Mouse (Mus musculus) liver, adult 2 months (tissue): ENCODE data around the gene Ptprd. TPM values are rescaled to one million over a fixed set of nuclear protein-coding genes. Genes with fewer than 3 reads are reported as not detected.

Experiments
- DNase-seq: peaks from one replicate; pipeline ENCODE4 v3.0.0-alpha.2; 2011; ENCODE audit warnings: low read depth, low spot score; ENCODE audit errors: extremely low read depth
- H3K27ac ChIP-seq: fragments of 200-500 bp; replicated peaks from 2 replicates; pipeline ENCODE4 v1.5.1; 2012; ENCODE audit warnings: low read depth, mild to moderate bottlenecking, control low read depth, inconsistent platforms, low read length; ENCODE audit not compliant: insufficient read depth
- H3K27me3 ChIP-seq: fragments of 200-500 bp; 2 replicates; pipeline ENCODE4 v1.6.1; 2012; ENCODE audit warnings: mild to moderate bottlenecking, moderate library complexity, low read length, inconsistent platforms; ENCODE audit not compliant: control insufficient read depth, insufficient read depth
- H3K36me3 ChIP-seq: fragments of 200-500 bp; 2 replicates; pipeline ENCODE4 v1.6.1; 2012; ENCODE audit warnings: low read length, inconsistent platforms; ENCODE audit not compliant: control insufficient read depth, insufficient read depth
- H3K4me1 ChIP-seq: fragments of 200-500 bp; 2 replicates; pipeline ENCODE4 v1.6.1; 2011; ENCODE audit warnings: low read length; ENCODE audit not compliant: control insufficient read depth, insufficient read depth
- H3K4me3 ChIP-seq: fragments of 200-500 bp; 2 replicates; pipeline ENCODE4 v1.5.1; 2011; ENCODE audit warnings: low read depth, mild to moderate bottlenecking, control low read depth, low read length, moderate library complexity; ENCODE audit not compliant: insufficient read depth
- H3K79me2 ChIP-seq: fragments of 200-500 bp; 2 replicates; pipeline ENCODE4 v1.6.1; 2012; ENCODE audit warnings: inconsistent platforms, mild to moderate bottlenecking, low read length, moderate library complexity; ENCODE audit not compliant: control insufficient read depth, insufficient read depth
- H3K9ac ChIP-seq: fragments of 200-500 bp; 2 replicates; pipeline ENCODE4 v1.6.1; 2012; ENCODE audit warnings: low read depth, mild to moderate bottlenecking, control low read depth, inconsistent platforms, low read length
- CTCF ChIP-seq: fragments of 200-500 bp; IDR thresholded peaks from 2 replicates; pipeline ENCODE4 v1.5.1; 2011; ENCODE audit warnings: low read depth, low read length, control low read depth
- POLR2A ChIP-seq: fragments of 200-500 bp; IDR thresholded peaks from 2 replicates; pipeline ENCODE4 v1.6.1; 2011; ENCODE audit warnings: low read length, control low read depth; ENCODE audit not compliant: insufficient read depth; ENCODE audit errors: extremely low read depth
- WGBS: fragments of 180-500 bp; shearing (Covaris S2); methylation state at CpG from one replicate; pipeline ENCODE4 v1.1.7; 2018; 5-methylcytosine and 5-hydroxymethylcytosine counted together
- polyA plus RNA-seq: library from polyadenylated mRNA; depleted of rRNA; stranded (reverse); fragments of >200 nt; gene quantifications from 2 replicates; pipeline ENCODE4 v1.2.3, GENCODE M21; 2012
- total RNA-seq: library from RNA; depleted of rRNA; stranded (reverse); fragments of >200 nt; gene quantifications from 2 replicates; pipeline ENCODE4 v1.2.3, GENCODE M21; 2014

The Ptprd gene
- total and polyA plus RNA-seq, 2 experiments: 15.4 to 127 TPM

GRCm38 (mm10) chr4:77513041-77513440 lies 698.7 kb downstream of the Ptprd start:
- H3K27me3 ChIP-seq: no peaks in the 10 kb centered on the region
- no peaks in the 10 kb centered on the region for H3K36me3 ChIP-seq
- H3K9ac ChIP-seq: no peak overlapping the region
- H3K79me2 ChIP-seq: no peaks in the 10 kb centered on the region
- no peak for DNase-seq
- no peak for TF ChIP-seq CTCF
- no peak for TF ChIP-seq POLR2A
- no peak overlapping the region for H3K4me3 ChIP-seq
- H3K4me1 ChIP-seq: no peaks in the 10 kb centered on the region
- no peak overlapping the region for H3K27ac ChIP-seq
- WGBS: 74% methylated on average over 3 of the region's 3 CpGs

- Histone ChIP-seq H3K27me3 (no peaks in the 10 kb centered on the region), H3K36me3 (no peaks in the 10 kb centered on the region), H3K27ac (no peak overlapping the region), H3K4me1 (no peaks in the 10 kb centered on the region), H3K79me2 (no peaks in the 10 kb centered on the region), H3K4me3 (no peak overlapping the region), H3K9ac (no peak overlapping the region)
- 71% methylated on average over 7 of the region's 7 CpGs for WGBS
- TF ChIP-seq CTCF: no peak
- TF ChIP-seq POLR2A: no peak
- DNase-seq: no peak
Measured at GRCm38 (mm10) chr4:77454049-77454448, 757.7 kb downstream of the Ptprd start.

- DNase-seq: no peak
- TF ChIP-seq CTCF: no peak
- no peak for TF ChIP-seq POLR2A
- WGBS: 77% methylated on average over 4 of the region's 4 CpGs
Measured at GRCm38 (mm10) chr4:77399146-77399545, 812.6 kb downstream of the Ptprd start.

GRCm38 (mm10) chr4:77361728-77362127 lies 850.0 kb downstream of the Ptprd start:
- H3K27me3 ChIP-seq: no peaks in the 10 kb centered on the region
- H3K36me3 ChIP-seq: no peaks in the 10 kb centered on the region
- no peak overlapping the region for H3K4me3 ChIP-seq
- DNase-seq: no peak
- H3K9ac ChIP-seq: no peak overlapping the region
- H3K4me1 ChIP-seq: no peaks in the 10 kb centered on the region
- no peaks in the 10 kb centered on the region for H3K79me2 ChIP-seq
- TF ChIP-seq POLR2A: no peak
- no peak for TF ChIP-seq CTCF
- H3K27ac ChIP-seq: no peak overlapping the region

More at GRCm38 (mm10) chr4:77399146-77399545, 812.6 kb downstream of the Ptprd start:
- no peaks in the 10 kb centered on the region for H3K4me1 ChIP-seq
- H3K9ac ChIP-seq: no peak overlapping the region
- H3K4me3 ChIP-seq: no peak overlapping the region
- H3K27ac ChIP-seq: no peak overlapping the region
- no peaks in the 10 kb centered on the region for H3K79me2 ChIP-seq
- H3K27me3 ChIP-seq: no peaks in the 10 kb centered on the region
- H3K36me3 ChIP-seq: no peaks in the 10 kb centered on the region

GRCm38 (mm10) chr4:77327198-77327597 lies 884.6 kb downstream of the Ptprd start:
- Histone ChIP-seq H3K27ac (no peak overlapping the region), H3K9ac (no peak overlapping the region), H3K27me3 (no peaks in the 10 kb centered on the region), H3K4me1 (no peaks in the 10 kb centered on the region), H3K4me3 (no peak overlapping the region), H3K36me3 (no peaks in the 10 kb centered on the region), H3K79me2 (no peaks in the 10 kb centered on the region)
- no peak for TF ChIP-seq POLR2A
- TF ChIP-seq CTCF: no peak
- DNase-seq: no peak
- WGBS: 86% methylated on average over 4 of the region's 4 CpGs

- no peaks in the 10 kb centered on the region for H3K27me3 ChIP-seq
- no peak overlapping the region for H3K9ac ChIP-seq
- no peak overlapping the region for H3K4me3 ChIP-seq
- no peaks in the 10 kb centered on the region for H3K36me3 ChIP-seq
- H3K79me2 ChIP-seq: no peaks in the 10 kb centered on the region
- no peak for TF ChIP-seq CTCF
- TF ChIP-seq POLR2A: no peak
- H3K27ac ChIP-seq: no peak overlapping the region
- no peak for DNase-seq
- 68% methylated on average over 10 of the region's 10 CpGs for WGBS
- no peaks in the 10 kb centered on the region for H3K4me1 ChIP-seq
Measured at GRCm38 (mm10) chr4:77317060-77317680, 894.6 kb downstream of the Ptprd start.
